Mouse (Mus musculus) left cerebral cortex, postnatal 36 days (tissue): ENCODE data around the gene Sypl2. TPM values are rescaled to one million over a fixed set of nuclear protein-coding genes. Genes with fewer than 3 reads are reported as not detected.
"Not testable (repeated sequence)": the region's sequence is repeated elsewhere in the genome, so short reads cannot be mapped to it uniquely, and the experiment has no call there.

Experiments used
- DNase-seq, 2 experiments: peaks; one replicate each; pipeline ENCODE4 v3.0.0; 2021 to 2022; ENCODE audit warnings: low spot score in 2 of 2, mixed read lengths in 1 of 2
- intact Hi-C: fragments of 180-260 bp; cut with DNase I; formaldehyde crosslinking; loops from one replicate; pipeline ENCODE4 v1.15.1; 2025
- total RNA-seq, 2 experiments: library from RNA; stranded (reverse); gene quantifications; 2 replicates each; pipeline ENCODE4 v1.2.3; 2021

Gene Sypl2
- 1 to 10 TPM; 1.0 to 1.9 TPM for total RNA-seq

- intact Hi-C loops: no loop called here
- no peak for DNase-seq
These were observed at the start of gene Sypl2 for GRCm38 (mm10) chr3:108226558-108227350. Gene Sypl2 (minus strand): TSS chr3:108226648.

- intact Hi-C loops: loop anchor here (5.0 kb wide), 1 partner anchor 97 kb away; no protein-coding TSS in a partner anchor
- DNase-seq: no peak
These were observed 32.9 kb upstream of the Sypl2 start for GRCm38 (mm10) chr3:108259319-108259718.

- intact Hi-C loops: loop anchor here (2.0 to 5.0 kb wide), 2 partner anchors 47 to 96 kb away; partner anchors contain the start of gene Atxn7l2
- DNase-seq: no peak
These were observed 31.5 kb upstream of the Sypl2 start for GRCm38 (mm10) chr3:108257831-108258500.

GRCm38 (mm10) chr3:108256719-108257637 lies 30.5 kb upstream of the Sypl2 start, which contains the start of gene Psma5:
Gene Psma5 (plus strand): TSS chr3:108256926.
- DNase-seq: peak; percentile 91 to 93
- intact Hi-C loops: loop anchor here (2.0 to 5.0 kb wide), 2 partner anchors 46 to 95 kb away; partner anchors contain the start of gene Atxn7l2

GRCm38 (mm10) chr3:108246857-108247256 lies 20.4 kb upstream of the Sypl2 start:
- DNase-seq: no peak
- intact Hi-C loops: no loop called here

- no peak for DNase-seq
- intact Hi-C loops: no loop called here
These were observed 14.9 kb upstream of the Sypl2 start for GRCm38 (mm10) chr3:108241243-108241839.

- intact Hi-C loops, DNase-seq: not testable (repeated sequence)
These were observed 11.1 kb upstream of the Sypl2 start for GRCm38 (mm10) chr3:108237474-108238102.

- no peak for DNase-seq
- intact Hi-C loops: no loop called here
These were observed 5.2 kb upstream of the Sypl2 start for GRCm38 (mm10) chr3:108231646-108232045.

- DNase-seq: no peak
- intact Hi-C loops: no loop called here
These were observed 1.1 kb upstream of the Sypl2 start for GRCm38 (mm10) chr3:108227521-108227920.

GRCm38 (mm10) chr3:108225711-108226557 lies 514 bp downstream of the Sypl2 start:
- intact Hi-C loops: no loop called here
- DNase-seq: no peak

- intact Hi-C loops: no loop called here
- no peak for DNase-seq
These were observed 5.8 kb downstream of the Sypl2 start for GRCm38 (mm10) chr3:108220661-108221060.

GRCm38 (mm10) chr3:108214734-108215133 lies 11.7 kb downstream of the Sypl2 start:
- no peak for DNase-seq
- intact Hi-C loops: loop anchor here (5.0 kb wide), 1 partner anchor 132 kb away; no protein-coding TSS in a partner anchor

- DNase-seq: no peak
- intact Hi-C loops: loop anchor here (5.0 kb wide), 1 partner anchor 130 kb away; no protein-coding TSS in a partner anchor
These were observed 14.0 kb downstream of the Sypl2 start for GRCm38 (mm10) chr3:108212406-108212805.

GRCm38 (mm10) chr3:108211845-108212244 lies 14.6 kb downstream of the Sypl2 start:
- intact Hi-C loops: loop anchor here (2.0 to 5.0 kb wide), 2 partner anchors 45 to 130 kb away; partner anchors contain the start of gene Psma5
- no peak for DNase-seq

- no peak for DNase-seq
- intact Hi-C loops: loop anchor here (2.0 to 5.0 kb wide), 2 partner anchors 46 to 128 kb away; partner anchors contain the start of gene Psma5
These were observed 15.7 kb downstream of the Sypl2 start, which contains the start of gene Atxn7l2 for GRCm38 (mm10) chr3:108210771-108211139. Gene Atxn7l2 (minus strand): TSS chr3:108210934.

GRCm38 (mm10) chr3:108209946-108210770 lies 16.3 kb downstream of the Sypl2 start:
- intact Hi-C loops: loop anchor here (2.0 to 5.0 kb wide), 2 partner anchors 47 to 128 kb away; partner anchors contain the start of gene Psma5
- DNase-seq: peak; percentile 96

GRCm38 (mm10) chr3:108209536-108209935 lies 16.9 kb downstream of the Sypl2 start:
- peak in 1 of 2 experiments; percentile 9 for DNase-seq
- intact Hi-C loops: no loop called here
